Mouse (Mus musculus): ENCODE results near the gene Pcdh9.

DNA sequence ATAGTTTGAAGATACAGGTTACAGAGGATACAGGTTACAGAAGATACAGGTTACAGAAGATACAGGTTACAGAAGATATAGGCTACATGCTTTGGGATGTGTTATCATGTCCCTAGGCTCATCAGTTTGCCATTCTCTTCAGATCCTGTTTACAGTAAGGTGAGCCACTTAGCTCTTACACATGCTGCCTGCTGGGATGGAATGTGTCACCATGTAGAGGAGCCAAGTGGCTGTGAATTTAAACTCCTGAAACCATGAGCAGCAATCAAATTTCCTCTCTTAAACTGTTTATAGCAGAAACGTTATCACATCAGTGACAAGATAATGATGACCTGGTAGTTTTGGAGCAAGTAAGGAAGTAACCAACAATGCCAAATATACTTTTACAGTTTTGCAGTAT is 453.3 kb downstream of the Pcdh9 start:
- TF ChIP-seq CTCF (IDR thresholded peaks at IDR 0.05; ENCODE audit: borderline replicate concordance, control insufficient read depth, extremely low read depth, insufficient read depth, low read length, poor library complexity) (no peak), POLR2A (IDR thresholded peaks at IDR 0.05; ENCODE audit: control insufficient read depth, extremely low read depth, insufficient read depth, low read length, poor library complexity) (no peak)

Data from thymus, adult 2 months (tissue).